Mouse (Mus musculus) ES-Bruce4 (cell line): ENCODE results near the gene Peli2. TPM values are rescaled to one million over a fixed set of nuclear protein-coding genes. Genes with fewer than 3 reads are reported as not detected.

Experiments used
- H3K27ac ChIP-seq: 2 replicates; pipeline ENCODE4 v1.5.1; 2012; ENCODE audit warnings: low read length, inconsistent platforms; ENCODE audit not compliant: insufficient read depth
- H3K27me3 ChIP-seq: 2 replicates; pipeline ENCODE4 v1.6.1; 2012; ENCODE audit warnings: mild to moderate bottlenecking, low read length, inconsistent platforms; ENCODE audit not compliant: control insufficient read depth, poor library complexity, insufficient read depth, severe bottlenecking
- H3K36me3 ChIP-seq: 2 replicates; pipeline ENCODE4 v1.6.1; 2012; ENCODE audit warnings: inconsistent platforms, mild to moderate bottlenecking, low read length, moderate library complexity; ENCODE audit not compliant: control insufficient read depth, poor library complexity, insufficient read depth, severe bottlenecking
- H3K4me1 ChIP-seq: one replicate; pipeline ENCODE4 v1.8.1; 2011; ENCODE audit warnings: low read length; ENCODE audit not compliant: control insufficient read depth, insufficient read depth
- H3K4me3 ChIP-seq: 2 replicates; pipeline ENCODE4 v1.5.1; 2011; ENCODE audit warnings: low read depth, mild to moderate bottlenecking, low read length
- H3K9ac ChIP-seq: 2 replicates; pipeline ENCODE4 v1.6.1; 2012; ENCODE audit warnings: low read depth, mild to moderate bottlenecking, inconsistent platforms; ENCODE audit not compliant: poor library complexity, severe bottlenecking
- H3K9me3 ChIP-seq: replicated peaks from 2 replicates; pipeline ENCODE4 v1.6.1; 2012; ENCODE audit warnings: mild to moderate bottlenecking, low read length, inconsistent platforms; ENCODE audit not compliant: control insufficient read depth, poor library complexity, insufficient read depth, severe bottlenecking
- CTCF ChIP-seq: IDR thresholded peaks from one replicate; pipeline ENCODE4 v1.8.1; 2011; ENCODE audit warnings: low read depth, low read length
- EP300 ChIP-seq: IDR thresholded peaks from 2 replicates; pipeline ENCODE4 v1.6.1; 2011; ENCODE audit warnings: low read depth, low read length; ENCODE audit not compliant: insufficient read depth
- POLR2A ChIP-seq: IDR thresholded peaks from one replicate; pipeline ENCODE4 v1.8.1; 2011; ENCODE audit warnings: low read length; ENCODE audit not compliant: insufficient read depth
- polyA plus RNA-seq: library from polyadenylated mRNA; stranded (reverse); fragments of >200 nt; gene quantifications from 2 replicates; pipeline ENCODE4 v1.2.4, GENCODE M21; 2011; ENCODE audit warnings: low read depth; ENCODE audit not compliant: missing spikeins, insufficient read depth, insufficient read length

Gene Peli2
- polyA plus RNA-seq, 1 experiment = 7.4 TPM

GRCm38 (mm10) chr14:48302471-48303186 lies 182.0 kb downstream of the Peli2 start:
- H3K9ac ChIP-seq = no peak overlapping the region
- no peaks in the 10 kb centered on the region for H3K36me3 ChIP-seq
- H3K9me3 ChIP-seq = peaks cover 2% of the 10 kb centered on the region
- TF ChIP-seq CTCF = no peak
- no peak for TF ChIP-seq POLR2A
- H3K4me1 ChIP-seq = no peaks in the 10 kb centered on the region
- H3K27me3 ChIP-seq = no peaks in the 10 kb centered on the region
- no peak overlapping the region for H3K27ac ChIP-seq
- no peak overlapping the region for H3K4me3 ChIP-seq

- H3K27me3 ChIP-seq = no peaks in the 10 kb centered on the region
- H3K4me3 ChIP-seq = no peak overlapping the region
- no peaks in the 10 kb centered on the region for H3K4me1 ChIP-seq
- H3K36me3 ChIP-seq = no peaks in the 10 kb centered on the region
- no peak for TF ChIP-seq EP300
- TF ChIP-seq CTCF = no peak
- TF ChIP-seq POLR2A = no peak
- peaks cover 2% of the 10 kb centered on the region for H3K9me3 ChIP-seq
- H3K9ac ChIP-seq = no peak overlapping the region
- H3K27ac ChIP-seq = no peak overlapping the region
Measured at GRCm38 (mm10) chr14:48303235-48303634, 182.6 kb downstream of the Peli2 start.

GRCm38 (mm10) chr14:48303841-48304240 lies 183.2 kb downstream of the Peli2 start:
- no peak overlapping the region for H3K27ac ChIP-seq
- TF ChIP-seq EP300 (no peak), CTCF (no peak), POLR2A (no peak)

GRCm38 (mm10) chr14:48313234-48313633 lies 192.6 kb downstream of the Peli2 start:
- H3K4me3 ChIP-seq = no peak overlapping the region
- no peaks in the 10 kb centered on the region for H3K27me3 ChIP-seq
- H3K27ac ChIP-seq = no peak overlapping the region
- no peaks in the 10 kb centered on the region for H3K36me3 ChIP-seq
- no peak overlapping the region for H3K9ac ChIP-seq
- no peaks in the 10 kb centered on the region for H3K4me1 ChIP-seq
- H3K9me3 ChIP-seq = no peaks in the 10 kb centered on the region
- TF ChIP-seq EP300 = no peak
- TF ChIP-seq POLR2A = no peak
- TF ChIP-seq CTCF = no peak

More at GRCm38 (mm10) chr14:48303841-48304240, 183.2 kb downstream of the Peli2 start:
- H3K9me3 ChIP-seq = peaks cover 2% of the 10 kb centered on the region
- no peak overlapping the region for H3K4me3 ChIP-seq
- no peaks in the 10 kb centered on the region for H3K4me1 ChIP-seq
- H3K9ac ChIP-seq = no peak overlapping the region
- no peaks in the 10 kb centered on the region for H3K36me3 ChIP-seq
- no peaks in the 10 kb centered on the region for H3K27me3 ChIP-seq

- no peaks in the 10 kb centered on the region for H3K9me3 ChIP-seq
- no peaks in the 10 kb centered on the region for H3K27me3 ChIP-seq
- no peaks in the 10 kb centered on the region for H3K36me3 ChIP-seq
- H3K4me1 ChIP-seq = no peaks in the 10 kb centered on the region
- TF ChIP-seq CTCF (no peak), EP300 (no peak), POLR2A (no peak)
- H3K4me3 ChIP-seq = no peak overlapping the region
- no peak overlapping the region for H3K27ac ChIP-seq
- no peak overlapping the region for H3K9ac ChIP-seq
Measured at GRCm38 (mm10) chr14:48316396-48316795, 195.8 kb downstream of the Peli2 start.

GRCm38 (mm10) chr14:48323771-48324459 lies 203.3 kb downstream of the Peli2 start:
- Histone ChIP-seq H3K4me1 (no peaks in the 10 kb centered on the region), H3K36me3 (no peaks in the 10 kb centered on the region), H3K9me3 (peaks cover 5% of the 10 kb centered on the region; the same call in 1 of the 2 replicates), H3K27me3 (no peaks in the 10 kb centered on the region), H3K4me3 (no peak overlapping the region), H3K9ac (no peak overlapping the region), H3K27ac (no peak overlapping the region)
- no peak for TF ChIP-seq POLR2A
- TF ChIP-seq CTCF = no peak
- TF ChIP-seq EP300 = no peak
